Mouse (Mus musculus): ENCODE measurements around the gene Ppfia2. TPM values are rescaled to one million over a fixed set of nuclear protein-coding genes. Genes with fewer than 3 reads are reported as not detected.
A peak's percentile ranks its signal among the peaks of the same experiment; 100 is the strongest.

Gene Ppfia2
- polyA plus RNA-seq, 1 experiment from 2014 or later: 0.02 TPM

DNA sequence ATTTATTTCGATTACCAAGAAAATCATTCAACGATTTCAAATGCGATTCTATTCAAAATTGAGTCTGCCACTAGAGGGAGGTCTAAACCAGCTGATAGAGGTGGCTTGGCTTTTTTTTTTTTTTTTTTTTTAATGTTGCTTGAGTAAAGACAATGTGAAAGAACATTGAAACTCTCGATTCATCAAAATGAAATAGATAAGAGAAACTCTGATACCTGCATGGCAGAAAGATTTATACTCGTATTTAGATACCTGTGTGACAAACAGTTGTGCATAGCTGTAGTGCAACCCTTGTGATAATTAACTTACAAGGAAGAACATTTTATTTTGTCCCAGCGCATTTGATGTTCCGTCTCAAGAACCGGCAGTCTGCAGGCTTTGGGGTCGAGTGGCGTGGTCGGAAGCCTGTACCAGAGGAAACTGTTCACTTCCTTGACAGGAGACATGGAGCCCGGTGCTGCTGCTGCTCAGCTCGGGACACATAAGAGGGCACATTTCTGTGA is 462.5 kb downstream of the Ppfia2 start:
- 26% methylated on average over 13 of the region's 13 CpGs for WGBS (ENCODE audit: insufficient replicate concordance)
- Histone ChIP-seq H3K4me2 (peak overlapping the region; percentile 35), H3K4me1 (no peaks in the 10 kb centered on the region), H3K27ac (no peak overlapping the region), H3K4me3 (0 out of 2 replicates have a peak overlapping the region, but pooled peaks have one; percentile 3), H3K9me3 (replicated peaks) (no peaks in the 10 kb centered on the region), H3K36me3 (no peaks in the 10 kb centered on the region), H3K9ac (no peak overlapping the region), H3K27me3 (replicated peaks) (no peaks in the 10 kb centered on the region)
- no peak for ATAC-seq

DNA sequence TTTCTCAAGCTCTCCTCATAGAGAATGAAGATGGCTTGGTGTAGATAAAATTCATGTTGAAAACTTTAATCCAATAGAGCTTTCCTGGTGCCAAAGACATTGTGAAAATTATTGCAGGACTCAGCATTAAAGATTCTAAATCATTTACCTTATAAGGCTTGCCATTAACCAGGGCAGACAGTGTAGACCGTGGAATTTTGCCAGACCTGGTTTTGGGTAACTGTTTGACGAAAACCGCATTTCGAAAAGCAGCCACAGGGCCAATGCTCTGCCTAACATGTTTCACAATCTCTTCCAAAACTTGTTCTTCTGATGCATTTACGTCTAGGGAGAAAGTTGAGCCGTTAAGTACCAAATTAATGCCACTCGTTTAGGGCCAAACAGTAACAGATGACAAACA is 466.9 kb downstream of the Ppfia2 start:
- Histone ChIP-seq H3K36me3 (no peaks in the 10 kb centered on the region), H3K4me3 (no peak overlapping the region), H3K4me1 (no peaks in the 10 kb centered on the region), H3K9ac (no peak overlapping the region), H3K9me3 (replicated peaks) (no peaks in the 10 kb centered on the region), H3K4me2 (no peak overlapping the region), H3K27me3 (replicated peaks) (no peaks in the 10 kb centered on the region), H3K27ac (no peak overlapping the region)
- 80% methylated on average over 7 of the region's 7 CpGs for WGBS (ENCODE audit: insufficient replicate concordance)
- no peak for ATAC-seq

GRCm38 (mm10) chr10:106938851-106939250 is 468.7 kb downstream of the Ppfia2 start:
- H3K27ac ChIP-seq: no peak overlapping the region
- no peaks in the 10 kb centered on the region for H3K9me3 ChIP-seq (replicated peaks)
- no peaks in the 10 kb centered on the region for H3K4me1 ChIP-seq
- H3K9ac ChIP-seq: no peak overlapping the region
- no peak overlapping the region for H3K4me2 ChIP-seq
- ATAC-seq: no peak
- H3K27me3 ChIP-seq (replicated peaks): no peaks in the 10 kb centered on the region
- 66% methylated on average over 3 of the region's 3 CpGs for WGBS (ENCODE audit: insufficient replicate concordance)
- no peak overlapping the region for H3K4me3 ChIP-seq
- H3K36me3 ChIP-seq: no peaks in the 10 kb centered on the region

GRCm38 (mm10) chr10:106939441-106939840 is 469.3 kb downstream of the Ppfia2 start:
- Histone ChIP-seq H3K27ac (no peak overlapping the region), H3K4me1 (no peaks in the 10 kb centered on the region), H3K9ac (no peak overlapping the region), H3K4me2 (no peak overlapping the region), H3K4me3 (no peak overlapping the region), H3K36me3 (no peaks in the 10 kb centered on the region), H3K9me3 (replicated peaks) (no peaks in the 10 kb centered on the region), H3K27me3 (replicated peaks) (no peaks in the 10 kb centered on the region)
- no peak for ATAC-seq
- 27% methylated on average over 1 of the region's 1 CpGs for WGBS (ENCODE audit: insufficient replicate concordance)

DNA sequence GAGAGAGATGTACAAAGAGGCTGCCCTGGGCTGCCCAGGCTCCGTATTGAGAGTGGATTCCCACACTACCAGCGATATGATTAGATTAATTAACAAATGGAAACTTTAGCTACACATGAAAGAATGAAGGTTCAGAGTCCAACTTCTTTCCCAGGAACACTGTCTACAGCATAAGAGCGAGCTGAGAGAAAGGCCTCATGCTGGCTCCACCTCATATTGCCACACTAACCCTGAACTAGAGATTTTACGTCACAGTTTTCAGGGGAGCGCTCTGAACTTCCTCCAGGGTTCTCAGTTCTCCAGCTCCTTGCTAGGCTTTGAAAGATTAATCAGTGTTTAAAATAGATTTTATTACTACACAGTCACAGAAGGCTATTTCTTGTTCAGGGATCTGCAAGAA is 471.2 kb downstream of the Ppfia2 start:
- WGBS (ENCODE audit: insufficient replicate concordance): 61% methylated on average over 5 of the region's 5 CpGs
- no peaks in the 10 kb centered on the region for H3K4me1 ChIP-seq
- no peak overlapping the region for H3K4me2 ChIP-seq
- no peak overlapping the region for H3K9ac ChIP-seq
- H3K27me3 ChIP-seq (replicated peaks): no peaks in the 10 kb centered on the region
- no peaks in the 10 kb centered on the region for H3K36me3 ChIP-seq
- H3K4me3 ChIP-seq: no peak overlapping the region
- no peak for ATAC-seq
- no peaks in the 10 kb centered on the region for H3K9me3 ChIP-seq (replicated peaks)
- no peak overlapping the region for H3K27ac ChIP-seq

DNA sequence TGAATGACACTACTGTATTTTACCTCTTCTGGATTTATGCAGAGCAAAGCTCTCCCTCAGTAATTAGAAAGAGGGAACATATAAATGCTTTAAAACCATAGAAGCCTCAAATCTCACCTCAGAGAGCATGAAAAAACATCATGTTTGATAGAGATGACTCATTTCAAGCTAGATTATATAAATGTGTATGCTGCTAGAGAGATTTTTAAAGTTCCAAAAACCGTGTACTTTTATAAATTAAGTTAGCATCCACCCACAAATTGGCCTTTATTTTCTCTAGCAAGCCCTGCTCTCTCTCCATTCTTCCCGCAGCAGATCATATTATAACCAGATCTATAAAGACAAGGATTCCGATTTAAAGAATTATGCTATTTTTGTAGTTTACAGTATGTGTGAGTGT is 488.9 kb downstream of the Ppfia2 start:
- Histone ChIP-seq H3K4me3 (no peak overlapping the region), H3K9ac (no peak overlapping the region), H3K9me3 (replicated peaks) (no peaks in the 10 kb centered on the region), H3K27ac (no peak overlapping the region), H3K27me3 (replicated peaks) (no peaks in the 10 kb centered on the region), H3K4me1 (no peaks in the 10 kb centered on the region), H3K36me3 (no peaks in the 10 kb centered on the region), H3K4me2 (no peak overlapping the region)
- no peak for ATAC-seq
- WGBS (ENCODE audit: insufficient replicate concordance): 66% methylated on average over 3 of the region's 3 CpGs

GRCm38 (mm10) chr10:106975193-106976141 is 505.3 kb downstream of the Ppfia2 start:
- Histone ChIP-seq H3K9me3 (replicated peaks) (no peaks in the 10 kb centered on the region), H3K36me3 (no peaks in the 10 kb centered on the region), H3K4me2 (no peak overlapping the region), H3K27me3 (replicated peaks) (no peaks in the 10 kb centered on the region), H3K9ac (no peak overlapping the region), H3K27ac (no peak overlapping the region), H3K4me1 (no peaks in the 10 kb centered on the region), H3K4me3 (no peak overlapping the region)
- WGBS (ENCODE audit: insufficient replicate concordance): 61% methylated on average over 13 of the region's 13 CpGs
- ATAC-seq: no peak

Measured in liver, embryonic 12.5 days (tissue).